Mouse (Mus musculus): ENCODE results near the gene Slc6a5.

The Slc6a5 gene

DNA sequence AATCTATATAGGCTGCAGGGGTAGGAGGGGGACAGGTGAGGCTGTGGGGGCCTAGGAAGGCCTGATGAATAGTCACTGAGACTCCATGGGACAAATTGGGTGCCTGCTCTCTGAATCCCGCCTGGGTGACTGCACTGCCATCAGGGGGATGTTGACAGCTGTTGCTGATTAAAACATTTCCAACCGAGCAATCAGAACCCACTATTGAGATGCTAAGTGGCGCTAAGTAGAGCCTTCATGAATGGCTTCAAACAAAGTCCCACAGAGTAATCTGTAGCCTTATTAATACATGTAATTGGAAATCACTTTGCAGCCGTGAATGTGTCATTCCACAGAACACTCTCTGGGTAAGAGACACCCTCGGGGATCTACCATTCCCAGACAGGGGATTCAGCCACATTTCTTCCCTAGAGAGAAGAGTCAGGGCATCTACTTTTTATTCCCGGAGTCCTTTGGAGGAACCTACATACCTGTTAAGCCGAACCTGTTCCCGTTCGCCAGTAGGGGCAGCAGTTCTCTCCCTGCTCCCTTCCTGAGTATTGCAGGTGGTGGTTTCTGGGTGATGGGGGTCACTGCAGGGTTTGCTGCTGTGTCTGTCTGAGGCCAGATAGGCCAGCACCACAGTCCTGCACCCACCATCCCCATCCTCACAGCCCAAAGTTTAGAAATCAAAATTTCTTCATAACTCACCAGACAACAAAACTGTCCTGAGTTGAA lies 71.7 kb downstream of the Slc6a5 start:
- no peak for DNase-seq (ENCODE audit: low spot score)

DNA sequence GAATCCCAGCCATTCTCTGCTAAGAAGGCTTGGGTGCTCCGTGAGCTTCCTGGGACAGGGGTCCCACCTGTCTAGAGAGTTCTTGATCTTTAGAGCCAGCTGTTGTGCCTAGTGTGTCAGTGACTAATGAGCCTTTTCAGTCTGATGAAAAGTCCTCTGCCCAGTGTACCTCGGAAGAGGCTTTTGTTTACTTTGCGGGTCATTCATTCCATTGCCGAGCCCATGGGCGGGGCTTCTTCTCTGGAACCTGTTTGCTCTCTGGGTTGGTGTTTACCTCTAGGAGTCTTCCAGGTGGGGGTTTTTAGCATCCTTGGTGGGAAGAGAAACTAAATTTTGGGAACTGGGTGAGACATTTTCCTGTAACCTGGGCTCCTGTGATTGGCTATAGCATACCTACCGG lies 74.8 kb downstream of the Slc6a5 start:
- DNase-seq (ENCODE audit: low spot score), result no peak

DNA sequence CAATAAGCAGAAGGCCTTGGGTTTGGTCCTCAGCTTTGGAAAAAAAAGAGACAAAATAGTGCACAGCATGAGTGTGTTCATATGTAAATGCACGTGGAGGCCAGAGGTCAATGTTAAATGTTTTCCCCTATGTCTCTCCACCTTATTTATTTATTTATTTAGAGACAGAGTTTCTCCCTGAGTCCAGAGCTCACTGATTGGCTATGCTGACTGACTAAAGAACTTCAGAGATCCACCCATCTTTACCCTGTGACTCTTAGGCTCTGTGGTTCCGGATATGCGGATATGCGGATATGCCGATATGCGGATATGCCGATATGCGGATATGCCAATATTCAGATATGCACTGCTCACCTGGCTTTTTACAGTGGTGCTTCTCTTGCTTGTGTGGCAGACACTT lies 76.0 kb downstream of the Slc6a5 start:
- DNase-seq (ENCODE audit: low spot score), result no peak

DNA sequence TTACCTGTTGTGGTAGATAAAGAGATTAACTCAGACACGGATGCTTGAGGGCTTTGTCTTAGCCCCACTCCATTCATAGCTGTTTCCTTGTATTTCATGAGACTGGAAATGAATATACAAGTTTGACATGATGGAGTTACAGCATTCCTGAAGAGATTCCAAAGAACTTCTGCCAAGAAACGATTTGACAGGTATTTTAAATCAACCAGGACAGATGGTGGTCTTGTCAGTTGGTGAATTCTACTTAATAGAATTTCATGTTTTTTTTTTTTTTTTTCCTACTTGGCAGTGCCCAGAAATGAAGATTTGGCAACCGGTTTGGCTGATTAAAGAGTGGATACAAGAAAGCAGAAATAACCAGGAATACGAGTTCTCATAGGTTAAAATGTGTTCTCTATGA lies 89.4 kb downstream of the Slc6a5 start:
- DNase-seq (ENCODE audit: low spot score), result no peak

DNA sequence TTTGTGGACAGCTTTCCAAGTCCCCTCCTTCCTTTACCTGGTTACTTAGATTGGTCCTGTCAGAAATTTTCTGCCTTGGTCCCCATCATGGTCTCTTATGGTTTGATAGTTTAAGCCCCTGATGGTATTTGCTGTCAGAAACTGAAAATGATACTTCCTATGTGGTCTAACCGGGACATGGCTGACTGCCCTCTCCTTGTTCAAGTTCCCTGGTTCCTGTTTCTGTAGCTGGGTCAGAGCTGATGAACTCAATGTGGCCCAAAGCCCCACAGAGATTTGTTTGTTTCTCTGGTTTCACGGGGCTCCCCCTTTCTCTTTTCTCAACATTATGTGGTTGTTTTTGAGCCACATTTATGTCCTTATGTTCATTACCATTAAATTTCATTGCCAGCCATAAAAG lies 95.3 kb downstream of the Slc6a5 start:
- no peak for DNase-seq (ENCODE audit: low spot score)

Measured in ovary, postnatal 10 days (tissue).